Mouse (Mus musculus): ENCODE measurements around the gene Zfp568. TPM values are rescaled to one million over a fixed set of nuclear protein-coding genes. Genes with fewer than 3 reads are reported as not detected.

The Zfp568 gene
- polyA plus RNA-seq, 1 experiment = 9.0 TPM

- no peak for DNase-seq (ENCODE audit: low spot score)
Measured at GRCm38 (mm10) chr7:29989031-29989430, 5.3 kb downstream of the Zfp568 start.

- no peak for DNase-seq (ENCODE audit: low spot score)
Measured at GRCm38 (mm10) chr7:29992698-29993097, 8.9 kb downstream of the Zfp568 start.

GRCm38 (mm10) chr7:29993340-29993739, 9.6 kb downstream of the Zfp568 start:
- no peak for DNase-seq (ENCODE audit: low spot score)

GRCm38 (mm10) chr7:29995134-29995533, 11.4 kb downstream of the Zfp568 start:
- no peak for DNase-seq (ENCODE audit: low spot score)

- no peak for DNase-seq (ENCODE audit: low spot score)
Measured at GRCm38 (mm10) chr7:30000601-30001000, 16.8 kb downstream of the Zfp568 start.

- no peak for DNase-seq (ENCODE audit: low spot score)
Measured at GRCm38 (mm10) chr7:30007601-30008000, 23.8 kb downstream of the Zfp568 start.

- no peak for DNase-seq (ENCODE audit: low spot score)
Measured at GRCm38 (mm10) chr7:30008020-30008690, 24.4 kb downstream of the Zfp568 start.

- DNase-seq (ENCODE audit: low spot score) = no peak
Measured at GRCm38 (mm10) chr7:30009321-30010085, 25.7 kb downstream of the Zfp568 start.

- no peak for DNase-seq (ENCODE audit: low spot score)
Measured at GRCm38 (mm10) chr7:30010551-30011195, 26.9 kb downstream of the Zfp568 start.

GRCm38 (mm10) chr7:30012956-30013363, 29.2 kb downstream of the Zfp568 start:
- no peak for DNase-seq (ENCODE audit: low spot score)

- DNase-seq (ENCODE audit: low spot score) = no peak
Measured at GRCm38 (mm10) chr7:30017226-30017625, 33.5 kb downstream of the Zfp568 start.

GRCm38 (mm10) chr7:30019543-30019942, 35.8 kb downstream of the Zfp568 start:
- no peak for DNase-seq (ENCODE audit: low spot score)

GRCm38 (mm10) chr7:30023324-30023723, 39.6 kb downstream of the Zfp568 start:
- DNase-seq (ENCODE audit: low spot score) = no peak

- no peak for DNase-seq (ENCODE audit: low spot score)
Measured at GRCm38 (mm10) chr7:30023800-30024199, 40.0 kb downstream of the Zfp568 start.

- no peak for DNase-seq (ENCODE audit: low spot score)
Measured at GRCm38 (mm10) chr7:30025358-30025757, 41.6 kb downstream of the Zfp568 start.

- DNase-seq (ENCODE audit: low spot score) = no peak
Measured at GRCm38 (mm10) chr7:30027331-30027730, 43.6 kb downstream of the Zfp568 start.

- no peak for DNase-seq (ENCODE audit: low spot score)
Measured at GRCm38 (mm10) chr7:30028572-30028971, 44.8 kb downstream of the Zfp568 start.

GRCm38 (mm10) chr7:30030677-30031076, 46.9 kb downstream of the Zfp568 start:
- DNase-seq (ENCODE audit: low spot score) = no peak

- no peak for DNase-seq (ENCODE audit: low spot score)
Measured at GRCm38 (mm10) chr7:30031379-30031778, 47.6 kb downstream of the Zfp568 start.

- no peak for DNase-seq (ENCODE audit: low spot score)
Measured at GRCm38 (mm10) chr7:30034331-30034730, 50.6 kb downstream of the Zfp568 start.

- DNase-seq (ENCODE audit: low spot score) = no peak
Measured at GRCm38 (mm10) chr7:30044354-30044753, 60.6 kb downstream of the Zfp568 start.

GRCm38 (mm10) chr7:30048126-30048525, 64.4 kb downstream of the Zfp568 start:
- no peak for DNase-seq (ENCODE audit: low spot score)

Measured in urinary bladder, adult 2 months (tissue).